Mouse (Mus musculus) bone marrow, adult 2 months (tissue): ENCODE measurements around the gene Ebi3. TPM values are rescaled to one million over a fixed set of nuclear protein-coding genes. Genes with fewer than 3 reads are reported as not detected.
A peak's percentile ranks its signal among the peaks of the same experiment; 100 is the strongest.

Experiments
- H3K27ac ChIP-seq: fragments of 200-500 bp; 2 replicates; pipeline ENCODE4 v1.5.1; 2012; ENCODE audit warnings: low read depth, mild to moderate bottlenecking, control low read depth, inconsistent platforms, low read length; ENCODE audit not compliant: control insufficient read depth, poor library complexity, insufficient read depth
- H3K4me1 ChIP-seq: fragments of 200-500 bp; 2 replicates; pipeline ENCODE4 v1.6.1; 2011; ENCODE audit warnings: low read length; ENCODE audit not compliant: control insufficient read depth, insufficient read depth
- H3K4me3 ChIP-seq: fragments of 200-500 bp; replicated peaks from 2 replicates; pipeline ENCODE3; 2011; ENCODE audit warnings: mild to moderate bottlenecking, low read depth, low read length, control low read depth; ENCODE audit not compliant: control insufficient read depth
- CTCF ChIP-seq: fragments of 200-500 bp; IDR thresholded peaks from 2 replicates; pipeline ENCODE4 v1.5.1; 2011; ENCODE audit warnings: low read length, control low read depth; ENCODE audit not compliant: control insufficient read depth, insufficient read depth
- POLR2A ChIP-seq: fragments of 200-500 bp; IDR thresholded peaks from 2 replicates; pipeline ENCODE4 v1.6.1; 2011; ENCODE audit warnings: low read depth, mild to moderate bottlenecking, control low read depth, low read length, borderline replicate concordance; ENCODE audit not compliant: control insufficient read depth
- WGBS: fragments of 180-500 bp; shearing (Covaris S2); methylation state at CpG from one replicate; pipeline ENCODE4 v1.1.7; 2018; 5-methylcytosine and 5-hydroxymethylcytosine counted together
- polyA plus RNA-seq: library from polyadenylated mRNA; stranded (reverse); fragments of >200 nt; gene quantifications from 2 replicates; pipeline ENCODE4 v1.2.4, GENCODE M21; 2011; ENCODE audit warnings: low replicate concordance; ENCODE audit not compliant: missing spikeins, insufficient read depth, insufficient read length

The Ebi3 gene
- polyA plus RNA-seq, 1 experiment: 34.4 TPM

GRCm38 (mm10) chr17:55963171-55963570 lies 10.7 kb downstream of the Ebi3 start:
- H3K27ac ChIP-seq: peak overlapping the region; percentile 29
- H3K4me1 ChIP-seq: peaks cover 1% of the 10 kb centered on the region
- WGBS: 55% methylated on average over 14 of the region's 14 CpGs
- H3K4me3 ChIP-seq: peak overlapping the region; percentile 7
- TF ChIP-seq POLR2A (0 out of 2 replicates have a peak, but pooled peaks have one; percentile 23), CTCF (0 out of 2 replicates have a peak, but pooled peaks have one; percentile 8)

GRCm38 (mm10) chr17:55964496-55964895 lies 12.1 kb downstream of the Ebi3 start:
- Histone ChIP-seq H3K27ac (no peak overlapping the region), H3K4me3 (no peak overlapping the region), H3K4me1 (peaks cover 1% of the 10 kb centered on the region)
- WGBS: 94% methylated on average over 10 of the region's 10 CpGs
- TF ChIP-seq CTCF (no peak), POLR2A (0 out of 2 replicates have a peak, but pooled peaks have one; percentile 7)

GRCm38 (mm10) chr17:55964996-55965395 lies 12.6 kb downstream of the Ebi3 start:
- no peak for TF ChIP-seq POLR2A
- TF ChIP-seq CTCF: no peak
- H3K4me1 ChIP-seq: no peaks in the 10 kb centered on the region; the same call in none of the 2 replicates
- 78% methylated on average over 9 of the region's 9 CpGs for WGBS

GRCm38 (mm10) chr17:55967186-55967585 lies 14.7 kb downstream of the Ebi3 start:
- Histone ChIP-seq H3K4me1 (no peaks in the 10 kb centered on the region; the same call in none of the 2 replicates), H3K4me3 (no peak overlapping the region), H3K27ac (no peak overlapping the region)
- 93% methylated on average over 4 of the region's 4 CpGs for WGBS
- TF ChIP-seq POLR2A (no peak), CTCF (no peak)

More at GRCm38 (mm10) chr17:55964996-55965395, 12.6 kb downstream of the Ebi3 start:
- no peak overlapping the region for H3K4me3 ChIP-seq
- no peak overlapping the region for H3K27ac ChIP-seq

GRCm38 (mm10) chr17:55968210-55968609 lies 15.8 kb downstream of the Ebi3 start:
- H3K27ac ChIP-seq: no peak overlapping the region
- no peaks in the 10 kb centered on the region for H3K4me1 ChIP-seq
- no peak for TF ChIP-seq POLR2A
- TF ChIP-seq CTCF: no peak
- 75% methylated on average over 7 of the region's 7 CpGs for WGBS
- no peak overlapping the region for H3K4me3 ChIP-seq

- no peak for TF ChIP-seq POLR2A
- no peak for TF ChIP-seq CTCF
- H3K27ac ChIP-seq: no peak overlapping the region
- H3K4me3 ChIP-seq: no peak overlapping the region
- 44% methylated on average over 14 of the region's 14 CpGs for WGBS
- H3K4me1 ChIP-seq: no peaks in the 10 kb centered on the region
These were observed 17.1 kb downstream of the Ebi3 start for GRCm38 (mm10) chr17:55969560-55969959.

GRCm38 (mm10) chr17:55969966-55970891 lies 17.8 kb downstream of the Ebi3 start, which contains the start of gene Shd:
Gene Shd (plus strand): TSS chr17:55970467.
- Histone ChIP-seq H3K4me1 (no peaks in the 10 kb centered on the region), H3K4me3 (no peak within 1 kb of the TSS), H3K27ac (no peak within 1 kb of the TSS)
- 12% methylated on average over 55 of the region's 55 CpGs for WGBS
- TF ChIP-seq POLR2A (no peak), CTCF (no peak)

GRCm38 (mm10) chr17:55971453-55971852 lies 19.0 kb downstream of the Ebi3 start:
- Histone ChIP-seq H3K27ac (no peak overlapping the region), H3K4me3 (no peak overlapping the region), H3K4me1 (no peaks in the 10 kb centered on the region)
- no peak for TF ChIP-seq POLR2A
- TF ChIP-seq CTCF: no peak
- WGBS: 41% methylated on average over 22 of the region's 22 CpGs
